Mouse (Mus musculus) fat pad, adult 2 months (tissue): ENCODE measurements around the gene Stard3.

Experiments used
- DNase-seq: peaks from one replicate; pipeline ENCODE4 v3.0.0-alpha.2; 2011; ENCODE audit warnings: low read depth, low spot score; ENCODE audit errors: extremely low read depth

The Stard3 gene

GRCm38 (mm10) chr11:98347385-98348082 lies 10.6 kb upstream of the Stard3 start:
- DNase-seq: no peak

GRCm38 (mm10) chr11:98348083-98348961 lies 9.8 kb upstream of the Stard3 start, which contains the start of gene Ppp1r1b:
Gene Ppp1r1b (plus strand): TSS chr11:98348404.
- DNase-seq: no peak

GRCm38 (mm10) chr11:98349308-98349707 lies 8.9 kb upstream of the Stard3 start:
- DNase-seq: no peak

- DNase-seq: no peak
These were observed 5.7 kb upstream of the Stard3 start for GRCm38 (mm10) chr11:98352272-98352990.

GRCm38 (mm10) chr11:98353651-98354211 lies 4.4 kb upstream of the Stard3 start:
- no peak for DNase-seq

- DNase-seq: no peak
These were observed 3.7 kb upstream of the Stard3 start for GRCm38 (mm10) chr11:98354445-98354844.

GRCm38 (mm10) chr11:98355732-98356299 lies 2.4 kb upstream of the Stard3 start:
- no peak for DNase-seq

GRCm38 (mm10) chr11:98356625-98357394 lies 1.4 kb upstream of the Stard3 start:
- DNase-seq: no peak

GRCm38 (mm10) chr11:98357396-98358160 lies 590 bp upstream of the Stard3 start:
- no peak for DNase-seq

GRCm38 (mm10) chr11:98360866-98361521 lies 2.8 kb downstream of the Stard3 start:
- no peak for DNase-seq

- no peak for DNase-seq
These were observed 5.6 kb downstream of the Stard3 start for GRCm38 (mm10) chr11:98363817-98364216.

GRCm38 (mm10) chr11:98364410-98364809 lies 6.2 kb downstream of the Stard3 start:
- DNase-seq: no peak

GRCm38 (mm10) chr11:98366290-98366689 lies 8.1 kb downstream of the Stard3 start:
- no peak for DNase-seq

- DNase-seq: no peak
These were observed 9.1 kb downstream of the Stard3 start for GRCm38 (mm10) chr11:98367171-98367862.

- no peak for DNase-seq
These were observed 9.7 kb downstream of the Stard3 start for GRCm38 (mm10) chr11:98367863-98368186.

GRCm38 (mm10) chr11:98369337-98369736 lies 11.2 kb downstream of the Stard3 start:
- no peak for DNase-seq

- DNase-seq: no peak
These were observed 12.4 kb downstream of the Stard3 start for GRCm38 (mm10) chr11:98370588-98370987.

GRCm38 (mm10) chr11:98371556-98372240 lies 13.5 kb downstream of the Stard3 start:
- DNase-seq: no peak
